Mouse (Mus musculus) heart, embryonic 15.5 days (tissue): ENCODE measurements around the gene Zfp296. TPM values are rescaled to one million over a fixed set of nuclear protein-coding genes. Genes with fewer than 3 reads are reported as not detected.

ENCODE experiments used
- polyA plus RNA-seq: library from polyadenylated mRNA; unstranded; fragments of >200 nt; fragmentation: Nextera tagmentation; extraction: Ambion mirVana; gene quantifications from 2 replicates; pipeline ENCODE4 v1.2.1, GENCODE M21; 2015

Zfp296 gene
- polyA plus RNA-seq, 1 experiment from 2014 or later = 0.38 TPM

Other genes starting within 250 kb of the Zfp296 start
- gene Ercc1, start 232.5 kb upstream of the Zfp296 start, polyA plus RNA-seq = 59.8 and 60.3 TPM in 2 replicates
- 13.6 and 15.5 TPM in 2 replicates for gene Cd3eap, start 217.8 kb upstream of the Zfp296 start, polyA plus RNA-seq
- gene Ppp1r13l, start 217.5 kb upstream of the Zfp296 start, polyA plus RNA-seq = 13.5 and 14.4 TPM in 2 replicates
- gene Ercc2, start 195.3 kb upstream of the Zfp296 start, polyA plus RNA-seq = 8.9 and 11.3 TPM in 2 replicates
- 3.0 and 4.3 TPM in 2 replicates for gene Klc3, start 173.2 kb upstream of the Zfp296 start, polyA plus RNA-seq
- 1,612 and 2,052 TPM in 2 replicates for gene Ckm, start 172.5 kb upstream of the Zfp296 start, polyA plus RNA-seq
- gene Mark4, start 118.5 kb upstream of the Zfp296 start, polyA plus RNA-seq = 7.6 and 8.5 TPM in 2 replicates
- 0.91 and 1.1 TPM in 2 replicates for gene Exoc3l2, start 114.0 kb upstream of the Zfp296 start, polyA plus RNA-seq
- 1.5 and 1.7 TPM in 2 replicates for gene Bloc1s3, start 68.9 kb upstream of the Zfp296 start, polyA plus RNA-seq
- gene Trappc6a, start 68.9 kb upstream of the Zfp296 start, polyA plus RNA-seq = 73.2 and 81.2 TPM in 2 replicates
- not detected in 2 replicates for gene Nkpd1, start 59.4 kb upstream of the Zfp296 start, polyA plus RNA-seq
- gene Ppp1r37, start 14.2 kb upstream of the Zfp296 start, polyA plus RNA-seq = 15.8 and 24.0 TPM in 2 replicates
- gene Gemin7, start 308 bp downstream of the Zfp296 start, polyA plus RNA-seq = 111 and 131 TPM in 2 replicates
- gene Clasrp, start 27.2 kb downstream of the Zfp296 start, polyA plus RNA-seq = 28.5 and 39.0 TPM in 2 replicates
- gene Relb, start 52.2 kb downstream of the Zfp296 start, polyA plus RNA-seq = 6.1 and 10.0 TPM in 2 replicates
- 67.3 and 83.2 TPM in 2 replicates for gene Clptm1, start 87.7 kb downstream of the Zfp296 start, polyA plus RNA-seq
- 2.0 and 7.9 TPM in 2 replicates for gene Apoc2, start 100.7 kb downstream of the Zfp296 start, polyA plus RNA-seq
- 0.25 TPM in 1 of 2 replicates, not detected in the other for gene Gm44805, start 104.1 kb downstream of the Zfp296 start, polyA plus RNA-seq
- 0.34 and 2.5 TPM in 2 replicates for gene Apoc4, start 104.2 kb downstream of the Zfp296 start, polyA plus RNA-seq
- gene Apoc1, start 115.4 kb downstream of the Zfp296 start, polyA plus RNA-seq = 12.3 and 17.0 TPM in 2 replicates
- gene Apoe, start 121.9 kb downstream of the Zfp296 start, polyA plus RNA-seq = 596 and 739 TPM in 2 replicates
- 142 and 164 TPM in 2 replicates for gene Tomm40, start 138.2 kb downstream of the Zfp296 start, polyA plus RNA-seq
- 66.5 and 81.4 TPM in 2 replicates for gene Nectin2, start 173.2 kb downstream of the Zfp296 start, polyA plus RNA-seq
- 358 and 380 TPM in 2 replicates for gene Bcam, start 193.7 kb downstream of the Zfp296 start, polyA plus RNA-seq
- 0.47 and 2.5 TPM in 2 replicates for gene Cblc, start 219.5 kb downstream of the Zfp296 start, polyA plus RNA-seq
- 2.0 and 4.7 TPM in 2 replicates for gene Bcl3, start 245.5 kb downstream of the Zfp296 start, polyA plus RNA-seq